10 mouse cellular contexts compared by ENCODE assay signal in the genomic region with DNA sequence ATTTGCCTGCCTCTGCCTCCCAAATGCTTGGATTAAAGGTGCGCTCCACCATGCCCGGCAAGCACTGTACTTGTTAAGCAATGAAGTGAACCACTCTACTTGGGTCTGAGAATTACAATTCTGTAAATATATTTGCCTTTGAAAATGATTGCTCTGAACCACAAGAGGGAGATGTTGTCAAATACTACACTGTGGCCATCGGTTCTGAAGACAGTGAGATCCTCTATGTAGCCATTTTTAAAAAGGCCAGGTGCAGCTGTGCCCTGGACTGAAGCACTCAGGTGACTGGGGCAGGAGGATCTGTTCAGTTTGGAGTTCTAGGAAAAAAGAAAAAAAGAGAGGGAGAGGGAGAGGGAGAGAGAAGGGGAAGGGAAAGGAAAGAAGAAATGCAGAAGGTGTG. TPM values are rescaled to one million over a fixed set of nuclear protein-coding genes. Genes with fewer than 3 reads are reported as not detected.
DNase-seq lines count a peak whose midpoint lies in the region; ATAC-seq and TF ChIP-seq lines count a peak whose summit lies in the region.
"Had no signal": no experiment of that assay in that cellular context is flagged by ENCODE, and none has a peak within 500 bp of the region (broad histone marks: within the 10 kb centered on the region; RNA-seq: fewer than 3 reads in every experiment).

No protein-coding gene starts in this region.

- H3K9me3 ChIP-seq in intestine, embryonic 16.5 days (ENCODE audit: control insufficient read depth, low read length), result no peaks in the 10 kb centered on the region
- no peaks in the 10 kb centered on the region for H3K9me3 ChIP-seq in intestine, embryonic 15.5 days
- H3K9me3 ChIP-seq in intestine, postnatal 0 days (ENCODE audit: control insufficient read depth), result no peaks in the 10 kb centered on the region
- H3K9me3 ChIP-seq: heart, embryonic 12.5 days; limb, embryonic 12.5 days had no signal

- CTCF ChIA-PET in Patski (lab: Charles Lee), result interaction anchor here (1.1 to 6.9 kb wide), 9 partner anchors 10 to 91 kb away, joined by 3 to 135 read pairs (median 5); no protein-coding TSS in a partner anchor

- H3K4me2 ChIP-seq in intestine, embryonic 16.5 days (ENCODE audit: low read depth, low read length), result no peak overlapping the region
- H3K4me2 ChIP-seq in intestine, embryonic 15.5 days (replicated peaks), result no peak overlapping the region
- H3K4me2 ChIP-seq in intestine, postnatal 0 days (replicated peaks; ENCODE audit: low read depth), result no peak overlapping the region
- H3K4me2 ChIP-seq: heart, embryonic 12.5 days; limb, embryonic 12.5 days had no signal

- H3K4me3 ChIP-seq in intestine, embryonic 16.5 days (ENCODE audit: low read length), result no peak overlapping the region
- H3K4me3 ChIP-seq in intestine, embryonic 15.5 days (replicated peaks), result no peak overlapping the region
- no peak overlapping the region for H3K4me3 ChIP-seq in intestine, postnatal 0 days (ENCODE audit: low read depth, low read length)
- H3K4me3 ChIP-seq: heart, embryonic 12.5 days; limb, embryonic 12.5 days had no signal

- H3K36me3 ChIP-seq in intestine, embryonic 16.5 days (ENCODE audit: control insufficient read depth, insufficient read depth, low read length), result 0 out of 2 replicates have a peak, but pooled peaks cover 3% of the 10 kb centered on the region
- no peaks in the 10 kb centered on the region for H3K36me3 ChIP-seq in intestine, embryonic 15.5 days
- H3K36me3 ChIP-seq in intestine, postnatal 0 days (ENCODE audit: control insufficient read depth, insufficient read depth), result no peaks in the 10 kb centered on the region; the same call in 1 of the 2 replicates

- H3K4me1 ChIP-seq in intestine, embryonic 16.5 days (ENCODE audit: control insufficient read depth, insufficient read depth, low read length), result peaks cover 13% of the 10 kb centered on the region
- peaks cover 15% of the 10 kb centered on the region for H3K4me1 ChIP-seq in intestine, embryonic 15.5 days (replicated peaks)
- no peaks in the 10 kb centered on the region for H3K4me1 ChIP-seq in intestine, postnatal 0 days (replicated peaks; ENCODE audit: control insufficient read depth, insufficient read depth, low read length)

- 55% methylated on average over 3 of the region's 3 CpGs for WGBS in intestine, embryonic 16.5 days
- WGBS in intestine, embryonic 15.5 days, result 58% methylated on average over 3 of the region's 3 CpGs
- 52% methylated on average over 3 of the region's 3 CpGs for WGBS in intestine, postnatal 0 days

- peak; percentile 77 for TF ChIP-seq CTCF in Patski (IDR thresholded peaks at IDR 0.05)
- TF ChIP-seq CTCF in intestine, postnatal 0 days (IDR thresholded peaks at IDR 0.05; ENCODE audit: low read depth), result peak; percentile 85

- peak; percentile 36 to 40 for DNase-seq in B cell, adult 2 months
- no peak for DNase-seq in Patski (ENCODE audit: low read depth, low spot score)
- DNase-seq in cerebellum, adult 18-20 months, result no peak
- DNase-seq in frontal cortex, postnatal 36 days (ENCODE audit: low spot score in 2 of 2), result no peak
- no peak for DNase-seq in cerebellum, adult 11 months

- H3K27me3 ChIP-seq in intestine, embryonic 16.5 days (replicated peaks; ENCODE audit: control insufficient read depth, insufficient read depth, low read length), result no peaks in the 10 kb centered on the region
- no peaks in the 10 kb centered on the region for H3K27me3 ChIP-seq in intestine, embryonic 15.5 days (replicated peaks)
- no peaks in the 10 kb centered on the region for H3K27me3 ChIP-seq in Patski
- no peaks in the 10 kb centered on the region for H3K27me3 ChIP-seq in intestine, postnatal 0 days (replicated peaks; ENCODE audit: control insufficient read depth, insufficient read depth, low read length)
- H3K27me3 ChIP-seq: heart, embryonic 12.5 days; limb, embryonic 12.5 days had no signal

- POLR2A ChIA-PET in Patski (lab: Charles Lee), result interaction anchor here (0.6 to 11.0 kb wide), 4 partner anchors 9 to 84 kb away, joined by 3 to 146 read pairs (median 12); no protein-coding TSS in a partner anchor

- in situ Hi-C loops in Patski (cut with MboI; ENCODE audit: low pct_unique_long_range_greater_than_20kb), result loop anchor here (5.0 kb wide), 2 partner anchors 89 to 444 kb away; no protein-coding TSS in a partner anchor

- H3K9ac ChIP-seq in intestine, embryonic 16.5 days (ENCODE audit: low read depth, low read length), result no peak overlapping the region
- no peak overlapping the region for H3K9ac ChIP-seq in intestine, embryonic 15.5 days
- no peak overlapping the region for H3K9ac ChIP-seq in intestine, postnatal 0 days (ENCODE audit: low read depth, low read length)
- H3K9ac ChIP-seq: heart, embryonic 12.5 days; limb, embryonic 12.5 days had no signal

- ATAC-seq in intestine, embryonic 16.5 days, result 0 out of 2 replicates have a peak, but pooled peaks have one; percentile 36
- no peak for ATAC-seq in intestine, embryonic 15.5 days
- ATAC-seq in Patski, result peak; percentile 25
- ATAC-seq in intestine, postnatal 0 days, result peak; percentile 58

- H3K27ac ChIP-seq in intestine, embryonic 16.5 days (ENCODE audit: low read length), result no peak overlapping the region
- no peak overlapping the region for H3K27ac ChIP-seq in intestine, embryonic 15.5 days
- no peak overlapping the region for H3K27ac ChIP-seq in intestine, postnatal 0 days (ENCODE audit: low read depth, low read length)
- H3K27ac ChIP-seq: limb, embryonic 12.5 days had no signal

RNA-seq across cellular contexts. Expression of a gene that starts 23.6 kb away (rescaled TPM):
- 9.3 and 11.4 TPM in 2 replicates for polyA plus RNA-seq in intestine, embryonic 16.5 days (2015; fragmentation: Nextera tagmentation; extraction: Ambion mirVana)
- 11.6 and 11.8 TPM in 2 replicates for polyA plus RNA-seq in intestine, embryonic 15.5 days (2015; fragmentation: Nextera tagmentation; extraction: Ambion mirVana)
- polyA plus RNA-seq in Patski (2021), result 10.9 TPM
- polyA plus RNA-seq in intestine, postnatal 0 days (2015; fragmentation: Nextera tagmentation; extraction: Ambion mirVana), result 4.7 and 5.9 TPM in 2 replicates

RNA-seq across cellular contexts. Expression of a gene that starts 23.8 kb away (rescaled TPM):
- polyA plus RNA-seq in intestine, embryonic 16.5 days (2015; fragmentation: Nextera tagmentation; extraction: Ambion mirVana), result 45.2 and 56.8 TPM in 2 replicates
- 54.6 and 63.6 TPM in 2 replicates for polyA plus RNA-seq in intestine, embryonic 15.5 days (2015; fragmentation: Nextera tagmentation; extraction: Ambion mirVana)
- 39.2 TPM for polyA plus RNA-seq in Patski (2021)
- polyA plus RNA-seq in intestine, postnatal 0 days (2015; fragmentation: Nextera tagmentation; extraction: Ambion mirVana), result 37.9 and 39.9 TPM in 2 replicates

Comparison
In these comparisons a context has a peak if more than half of its experiments do, and no peak if none do; other contexts are left out.
1. DNase-seq: peak in B cell, adult 2 months (2 of 2); none in Patski (single experiment), cerebellum, adult 18-20 months (0 of 2), frontal cortex, postnatal 36 days (0 of 2) and cerebellum, adult 11 months (single experiment).